Mouse (Mus musculus): ENCODE results near the gene Gm9045. TPM values are rescaled to one million over a fixed set of nuclear protein-coding genes. Genes with fewer than 3 reads are reported as not detected.
"Not testable (repeated sequence)": the region's sequence is repeated elsewhere in the genome, so short reads cannot be mapped to it uniquely, and the experiment has no call there.

Gm9045 gene
- polyA plus RNA-seq (2021) = not detected

- ATAC-seq; CTCF ChIA-PET; POLR2A ChIA-PET; DNase-seq (ENCODE audit: low read depth, low spot score); in situ Hi-C loops (cut with MboI; ENCODE audit: low pct_unique_long_range_greater_than_20kb); H3K27me3 ChIP-seq: not testable (repeated sequence)
Observed at GRCm38 (mm10) chr10:118337731-118338130, at the start of gene Gm9045. Gene Gm9045 (minus strand): TSS chr10:118337831.

- CTCF ChIA-PET = interaction anchor here (0.6 to 2.9 kb wide), 5 partner anchors 18 to 709 kb away, joined by 3 to 10 read pairs (median 4); no protein-coding TSS in a partner anchor
- in situ Hi-C loops (cut with MboI; ENCODE audit: low pct_unique_long_range_greater_than_20kb) = no loop called here
- H3K27me3 ChIP-seq = no peaks in the 10 kb centered on the region
- peak; percentile 82 for ATAC-seq
- DNase-seq (ENCODE audit: low read depth, low spot score) = peak; percentile 15
- POLR2A ChIA-PET = no interaction called here
- TF ChIP-seq CTCF (IDR thresholded peaks at IDR 0.05) = peak; percentile 96
Observed at GRCm38 (mm10) chr10:118370443-118370842, 32.8 kb upstream of the Gm9045 start.

- H3K27me3 ChIP-seq = no peaks in the 10 kb centered on the region
- DNase-seq (ENCODE audit: low read depth, low spot score) (no peak), ATAC-seq (no peak)
- ChIA-PET POLR2A (no interaction called here), CTCF (interaction anchor here (0.6 to 2.9 kb wide), 3 partner anchors 212 to 710 kb away, joined by 3 to 10 read pairs (median 8); no protein-coding TSS in a partner anchor)
- no peak for TF ChIP-seq CTCF (IDR thresholded peaks at IDR 0.05)
- in situ Hi-C loops (cut with MboI; ENCODE audit: low pct_unique_long_range_greater_than_20kb) = no loop called here
Observed at GRCm38 (mm10) chr10:118369518-118369917, 31.9 kb upstream of the Gm9045 start.

- DNase-seq (ENCODE audit: low read depth, low spot score); POLR2A ChIA-PET; CTCF ChIA-PET; H3K27me3 ChIP-seq; in situ Hi-C loops (cut with MboI; ENCODE audit: low pct_unique_long_range_greater_than_20kb); ATAC-seq: not testable (repeated sequence)
Observed at GRCm38 (mm10) chr10:118354005-118354404, 16.4 kb upstream of the Gm9045 start, which contains the start of gene Gm9049. Gene Gm9049 (minus strand): TSS chr10:118354105.

GRCm38 (mm10) chr10:118348579-118348978, 10.9 kb upstream of the Gm9045 start, which contains the start of gene Gm9048:
Gene Gm9048 (minus strand): TSS chr10:118348679.
- in situ Hi-C loops (cut with MboI; ENCODE audit: low pct_unique_long_range_greater_than_20kb); H3K27me3 ChIP-seq; ATAC-seq; CTCF ChIA-PET; DNase-seq (ENCODE audit: low read depth, low spot score); POLR2A ChIA-PET: not testable (repeated sequence)

- in situ Hi-C loops (cut with MboI; ENCODE audit: low pct_unique_long_range_greater_than_20kb); ATAC-seq; H3K27me3 ChIP-seq; DNase-seq (ENCODE audit: low read depth, low spot score); CTCF ChIA-PET; POLR2A ChIA-PET: not testable (repeated sequence)
Observed at GRCm38 (mm10) chr10:118343155-118343554, 5.5 kb upstream of the Gm9045 start, which contains the start of gene Gm9046. Gene Gm9046 (minus strand): TSS chr10:118343255.

GRCm38 (mm10) chr10:118332308-118332707, 5.3 kb downstream of the Gm9045 start, which contains the start of gene Gm9044:
Gene Gm9044 (minus strand): TSS chr10:118332408.
- H3K27me3 ChIP-seq; CTCF ChIA-PET; ATAC-seq; DNase-seq (ENCODE audit: low read depth, low spot score); in situ Hi-C loops (cut with MboI; ENCODE audit: low pct_unique_long_range_greater_than_20kb); POLR2A ChIA-PET: not testable (repeated sequence)

- POLR2A ChIA-PET; DNase-seq (ENCODE audit: low read depth, low spot score); ATAC-seq; H3K27me3 ChIP-seq; CTCF ChIA-PET; in situ Hi-C loops (cut with MboI; ENCODE audit: low pct_unique_long_range_greater_than_20kb): not testable (repeated sequence)
Observed at GRCm38 (mm10) chr10:118326869-118327268, 10.8 kb downstream of the Gm9045 start, which contains the start of gene Gm9040. Gene Gm9040 (minus strand): TSS chr10:118326969.

GRCm38 (mm10) chr10:118319024-118319423, 18.6 kb downstream of the Gm9045 start:
- ChIA-PET POLR2A (no interaction called here), CTCF (no interaction called here)
- no peak for TF ChIP-seq CTCF (IDR thresholded peaks at IDR 0.05)
- in situ Hi-C loops (cut with MboI; ENCODE audit: low pct_unique_long_range_greater_than_20kb) = no loop called here
- no peak for DNase-seq (ENCODE audit: low read depth, low spot score)
- no peak for ATAC-seq
- H3K27me3 ChIP-seq = no peaks in the 10 kb centered on the region

GRCm38 (mm10) chr10:118302133-118302532, 35.5 kb downstream of the Gm9045 start:
- in situ Hi-C loops (cut with MboI; ENCODE audit: low pct_unique_long_range_greater_than_20kb); DNase-seq (ENCODE audit: low read depth, low spot score); ATAC-seq; CTCF ChIA-PET; POLR2A ChIA-PET; H3K27me3 ChIP-seq: not testable (repeated sequence)

GRCm38 (mm10) chr10:118294938-118295337, 42.7 kb downstream of the Gm9045 start, which contains the start of gene Iltifb:
Gene Iltifb (minus strand): TSS chr10:118295038.
- no peak for TF ChIP-seq CTCF (IDR thresholded peaks at IDR 0.05)
- no peaks in the 10 kb centered on the region for H3K27me3 ChIP-seq
- ChIA-PET CTCF (no interaction called here), POLR2A (no interaction called here)
- in situ Hi-C loops (cut with MboI; ENCODE audit: low pct_unique_long_range_greater_than_20kb) = no loop called here
- ATAC-seq (no peak), DNase-seq (ENCODE audit: low read depth, low spot score) (no peak)

Other genes starting within 250 kb of the Gm9045 start
- gene Mdm1, start 196.0 kb downstream of the Gm9045 start, polyA plus RNA-seq (2021) = 11.7 TPM
- gene Il22, start 132.9 kb downstream of the Gm9045 start, polyA plus RNA-seq (2021) = not detected
- gene Gm32717, start 97.1 kb downstream of the Gm9045 start, polyA plus RNA-seq (2021) = 0.03 TPM
- gene Gm32802, start 79.1 kb downstream of the Gm9045 start, polyA plus RNA-seq (2021) = 0.03 TPM
- gene Iltifb, start 42.8 kb downstream of the Gm9045 start, polyA plus RNA-seq (2021) = not detected
- gene Gm9040, start 10.9 kb downstream of the Gm9045 start, polyA plus RNA-seq (2021) = 1.4 TPM
- 1.4 TPM for gene Gm9044, start 5.4 kb downstream of the Gm9045 start, polyA plus RNA-seq (2021)
- not detected for gene Gm9046, start 5.4 kb upstream of the Gm9045 start, polyA plus RNA-seq (2021)
- 0.18 TPM for gene Gm9048, start 10.8 kb upstream of the Gm9045 start, polyA plus RNA-seq (2021)
- not detected for gene Gm9049, start 16.3 kb upstream of the Gm9045 start, polyA plus RNA-seq (2021)
- gene Ifng, start 103.2 kb upstream of the Gm9045 start, polyA plus RNA-seq (2021) = not detected